Mouse (Mus musculus) brain, embryonic 14.5 days (tissue): ENCODE results near the gene Hjurp.

Source experiments
- CTCF ChIP-seq: fragments of 200-500 bp; IDR thresholded peaks from 2 replicates; pipeline ENCODE4 v1.5.1; 2012; ENCODE audit warnings: inconsistent platforms, mild to moderate bottlenecking, moderate library complexity, borderline replicate concordance; ENCODE audit not compliant: insufficient read depth, insufficient read length; ENCODE audit errors: extremely low read depth
- POLR2A ChIP-seq: fragments of 200-500 bp; IDR thresholded peaks from 2 replicates; pipeline ENCODE4 v1.6.1; 2012; ENCODE audit warnings: mild to moderate bottlenecking, inconsistent platforms, borderline replicate concordance; ENCODE audit not compliant: poor library complexity, insufficient read depth, insufficient read length, severe bottlenecking; ENCODE audit errors: extremely low read depth

DNA sequence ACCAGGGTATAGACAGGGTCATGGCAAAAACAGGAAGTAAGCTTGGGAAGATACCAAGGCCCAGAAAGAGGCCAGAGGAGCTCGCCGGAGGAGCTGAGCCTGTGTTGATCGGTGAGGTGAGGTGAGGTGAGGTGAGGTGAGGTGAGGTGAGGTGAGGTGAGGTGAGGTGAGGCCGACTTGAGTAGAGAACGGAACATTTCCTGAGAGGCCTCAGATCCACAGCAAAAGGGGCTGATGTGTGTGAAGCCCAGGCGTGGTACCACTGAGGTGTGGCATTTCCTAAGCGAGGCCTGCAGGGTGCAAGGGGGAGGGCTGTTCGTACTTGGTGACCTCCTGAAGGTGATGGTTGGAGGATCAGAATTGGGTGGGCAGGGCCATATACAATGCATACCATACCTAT is 24.3 kb downstream of the Hjurp start:
- TF ChIP-seq CTCF: no peak
- no peak for TF ChIP-seq POLR2A
